Mouse (Mus musculus) kidney, embryonic 16.5 days (tissue): ENCODE results near the gene Lars2. TPM values are rescaled to one million over a fixed set of nuclear protein-coding genes. Genes with fewer than 3 reads are reported as not detected.

Experiments used
- ATAC-seq: fragments of 200-750 bp; cut with Nextera tagmentation; 2 replicates; pipeline ENCODE4 v1.8.0; 2017; ENCODE audit warnings: moderate TSS enrichment; ENCODE audit not compliant: low FRiP score, low TSS enrichment
- H3K27ac ChIP-seq: fragments of 300-500 bp; sonication (generic); 2 replicates; pipeline ENCODE4 v1.5.1; 2014; ENCODE audit warnings: low read length
- H3K27me3 ChIP-seq: fragments of 300-500 bp; sonication (generic); 2 replicates; pipeline ENCODE4 v1.6.1; 2014; ENCODE audit warnings: low read length, control low read depth, mixed read lengths; ENCODE audit not compliant: insufficient read depth
- H3K36me3 ChIP-seq: fragments of 300-500 bp; sonication (generic); 2 replicates; pipeline ENCODE4 v1.6.1; 2014; ENCODE audit warnings: low read length, control low read depth, mixed read lengths; ENCODE audit not compliant: insufficient read depth
- H3K4me1 ChIP-seq: fragments of 300-500 bp; sonication (generic); 2 replicates; pipeline ENCODE4 v1.6.1; 2014; ENCODE audit warnings: low read length, control low read depth, mixed read lengths; ENCODE audit not compliant: insufficient read depth
- H3K4me2 ChIP-seq: fragments of 300-500 bp; sonication (generic); replicated peaks from 2 replicates; pipeline ENCODE4 v1.6.1; 2014; ENCODE audit warnings: low read depth, low read length
- H3K4me3 ChIP-seq: fragments of 300-500 bp; sonication (generic); 2 replicates; pipeline ENCODE4 v1.5.1; 2014; ENCODE audit warnings: mild to moderate bottlenecking, low read length
- H3K9ac ChIP-seq: fragments of 300-500 bp; sonication (generic); replicated peaks from 2 replicates; pipeline ENCODE4 v1.6.1; 2014; ENCODE audit warnings: low read length
- H3K9me3 ChIP-seq: fragments of 300-500 bp; sonication (generic); 2 replicates; pipeline ENCODE4 v1.6.1; 2016; ENCODE audit warnings: low read length, control low read depth
- WGBS: fragments of 180-500 bp; shearing (Covaris S2); extraction: QIAGEN DNeasy Blood & Tissue Kit; methylation state at CpG from one replicate; pipeline ENCODE4 v1.1.7; 2014; 5-methylcytosine and 5-hydroxymethylcytosine counted together
- polyA plus RNA-seq: library from polyadenylated mRNA; unstranded; fragments of >200 nt; fragmentation: Nextera tagmentation; extraction: Ambion mirVana; gene quantifications from 2 replicates; pipeline ENCODE4 v1.2.1, GENCODE M21; 2015

Gene Lars2
- polyA plus RNA-seq, 1 experiment from 2014 or later: 702 TPM

DNA sequence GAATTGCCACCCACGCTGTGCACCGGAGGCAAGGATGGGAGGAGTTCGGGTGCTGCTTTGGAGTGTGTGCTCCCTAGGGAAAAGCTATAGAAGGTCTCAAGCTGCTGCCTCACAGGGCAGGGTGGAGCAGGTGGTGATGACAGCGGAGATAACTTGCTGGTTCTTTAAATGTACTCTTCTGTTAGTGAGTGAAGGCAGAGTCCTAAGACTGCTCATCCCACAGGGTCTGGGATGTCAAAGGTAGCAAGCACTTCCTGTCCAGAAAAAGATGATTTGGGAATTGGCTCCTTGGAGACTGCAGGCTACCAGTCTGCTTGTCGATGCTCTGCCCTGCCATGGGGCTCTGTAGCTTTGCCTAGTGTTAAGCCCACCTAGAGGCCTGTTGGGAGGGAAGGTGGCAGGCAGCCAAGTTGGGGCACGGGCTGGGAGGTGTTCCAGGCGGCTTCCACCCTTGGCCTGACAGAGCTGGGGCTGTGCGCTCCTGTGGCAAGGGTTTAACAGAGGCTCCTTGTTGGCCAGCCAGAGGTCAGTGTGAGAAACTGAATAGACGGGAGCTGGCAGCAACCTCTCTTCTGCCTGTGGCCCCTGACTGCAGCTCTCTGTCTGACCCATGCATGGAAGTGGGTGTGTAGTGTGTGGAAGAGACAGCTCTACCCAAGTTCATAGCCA, 125.3 kb downstream of the Lars2 start:
- Histone ChIP-seq H3K4me3 (no peak overlapping the region), H3K4me1 (peaks cover 49% of the 10 kb centered on the region), H3K36me3 (no peaks in the 10 kb centered on the region), H3K9me3 (no peaks in the 10 kb centered on the region), H3K27ac (peak overlapping the region; percentile 20; the same call in 1 of the 2 replicates), H3K9ac (0 out of 2 replicates have a peak overlapping the region, but pooled peaks have one; percentile 6), H3K4me2 (no peak overlapping the region), H3K27me3 (no peaks in the 10 kb centered on the region)
- WGBS: 63% methylated on average over 9 of the region's 9 CpGs
- ATAC-seq: peak; percentile 68

DNA sequence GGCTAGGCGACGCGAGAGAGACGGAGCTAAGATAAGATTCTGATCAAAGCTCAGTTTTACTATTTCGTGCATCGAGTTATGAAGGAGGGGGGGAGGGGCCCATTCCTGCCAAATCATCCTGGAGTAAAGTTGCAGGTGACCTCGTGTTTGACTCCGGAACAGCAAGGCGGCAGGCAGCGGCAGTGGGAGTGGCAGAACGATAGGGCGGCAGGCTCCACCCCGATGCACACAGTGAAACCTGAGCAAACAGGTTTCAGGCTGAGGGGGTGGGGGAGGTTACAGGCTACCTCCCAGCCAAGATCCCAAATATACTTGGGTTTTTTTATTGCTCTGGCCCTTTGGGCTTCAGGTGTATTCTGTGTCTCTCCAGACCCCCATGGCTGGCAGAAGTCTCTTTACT, 129.9 kb downstream of the Lars2 start:
- Histone ChIP-seq H3K4me1 (peaks cover 17% of the 10 kb centered on the region), H3K9me3 (no peaks in the 10 kb centered on the region), H3K27ac (no peak overlapping the region), H3K27me3 (no peaks in the 10 kb centered on the region), H3K4me2 (peak overlapping the region; percentile 42), H3K36me3 (0 out of 2 replicates have a peak, but pooled peaks cover 3% of the 10 kb centered on the region), H3K9ac (no peak overlapping the region), H3K4me3 (peak overlapping the region; percentile 17; the same call in 1 of the 2 replicates)
- WGBS: 8% methylated on average over 13 of the region's 13 CpGs
- ATAC-seq: peak; percentile 60; the same call in 1 of the 2 replicates

DNA sequence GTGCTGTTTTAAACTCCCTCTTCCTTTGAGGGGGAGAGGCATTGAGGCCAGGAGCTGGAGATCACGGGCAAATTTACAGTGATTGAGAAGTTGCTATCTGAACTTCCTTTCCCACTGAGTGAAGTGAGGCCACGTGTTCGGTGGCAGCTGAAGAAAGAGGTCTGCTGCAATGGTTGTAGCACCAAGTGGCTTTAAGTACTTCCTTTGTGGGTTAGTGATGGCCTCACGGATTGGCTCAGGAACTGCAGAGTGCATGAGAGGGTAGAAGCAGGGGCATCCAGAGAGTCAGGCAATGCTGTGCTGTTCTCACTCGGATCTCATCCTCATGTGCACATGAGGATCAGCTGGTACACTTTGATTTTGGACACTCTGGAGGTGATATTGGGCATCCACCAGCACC, 131.2 kb downstream of the Lars2 start:
- H3K4me3 ChIP-seq: no peak overlapping the region
- no peak for ATAC-seq
- no peak overlapping the region for H3K27ac ChIP-seq
- H3K36me3 ChIP-seq: peaks cover 9% of the 10 kb centered on the region
- peaks cover 6% of the 10 kb centered on the region for H3K4me1 ChIP-seq
- no peaks in the 10 kb centered on the region for H3K9me3 ChIP-seq
- 66% methylated on average over 5 of the region's 5 CpGs for WGBS
- no peak overlapping the region for H3K4me2 ChIP-seq
- no peak overlapping the region for H3K9ac ChIP-seq
- no peaks in the 10 kb centered on the region for H3K27me3 ChIP-seq

DNA sequence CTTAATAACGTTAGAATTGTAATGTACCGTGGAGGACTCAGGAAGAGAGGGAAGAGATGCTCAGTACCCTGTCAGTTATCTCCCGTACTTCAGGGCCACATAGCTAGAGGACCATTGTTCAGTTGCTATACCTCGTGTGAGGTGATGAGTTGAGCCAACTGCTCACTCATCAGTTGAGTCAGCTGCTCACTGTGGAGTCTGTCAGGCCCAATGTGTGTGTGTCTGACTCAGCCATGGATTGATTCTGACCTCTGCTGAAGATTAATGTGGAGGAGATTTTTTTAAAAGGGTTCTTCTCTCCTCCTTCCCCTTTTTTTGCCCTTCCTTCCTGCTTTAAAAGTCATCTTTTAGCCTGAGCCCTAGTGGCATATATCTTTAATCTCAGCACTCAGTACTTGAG, 133.8 kb downstream of the Lars2 start:
- no peak overlapping the region for H3K9ac ChIP-seq
- WGBS: 82% methylated on average over 4 of the region's 4 CpGs
- no peaks in the 10 kb centered on the region for H3K9me3 ChIP-seq
- no peaks in the 10 kb centered on the region for H3K27me3 ChIP-seq
- H3K4me1 ChIP-seq: peaks cover 6% of the 10 kb centered on the region
- no peak overlapping the region for H3K4me3 ChIP-seq
- no peak overlapping the region for H3K27ac ChIP-seq
- H3K36me3 ChIP-seq: peaks cover 11% of the 10 kb centered on the region
- H3K4me2 ChIP-seq: no peak overlapping the region
- ATAC-seq: no peak

DNA sequence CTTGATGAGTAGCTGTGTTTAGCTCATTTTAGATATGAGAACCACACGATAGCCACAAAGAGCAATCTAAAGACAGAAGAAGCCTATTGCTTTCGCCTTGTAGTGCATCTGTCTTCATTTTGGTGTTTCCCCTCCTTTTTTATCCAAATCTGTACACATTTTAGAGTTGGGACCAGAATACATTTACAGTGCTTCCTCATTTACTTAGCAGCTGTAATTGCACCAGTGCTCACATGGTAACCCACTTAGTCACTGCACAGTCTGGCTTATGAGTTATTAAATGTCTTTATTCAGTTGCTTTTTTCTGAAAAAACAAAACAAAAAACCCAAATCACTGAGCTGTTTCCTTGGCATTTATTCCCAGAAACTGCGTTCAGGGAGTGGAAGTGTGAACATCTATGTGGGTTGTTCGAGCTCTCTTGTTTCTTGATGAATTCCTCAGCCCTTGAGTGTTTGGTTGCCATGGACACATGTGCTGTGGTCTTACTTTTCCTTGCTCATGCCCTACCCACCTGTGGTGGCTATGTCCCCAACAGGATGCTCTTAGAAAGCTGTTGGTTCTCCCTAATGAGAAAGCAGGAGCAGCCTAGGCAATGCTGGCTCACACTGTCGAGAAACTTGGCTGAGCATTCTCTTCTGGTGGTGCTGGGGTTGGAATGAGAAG, 136.6 kb downstream of the Lars2 start:
- H3K9me3 ChIP-seq: no peaks in the 10 kb centered on the region
- peaks cover 11% of the 10 kb centered on the region for H3K36me3 ChIP-seq
- H3K4me2 ChIP-seq: no peak overlapping the region
- no peaks in the 10 kb centered on the region for H3K27me3 ChIP-seq
- 83% methylated on average over 5 of the region's 5 CpGs for WGBS
- no peak overlapping the region for H3K9ac ChIP-seq
- peaks cover 13% of the 10 kb centered on the region for H3K4me1 ChIP-seq
- H3K4me3 ChIP-seq: no peak overlapping the region
- ATAC-seq: no peak
- H3K27ac ChIP-seq: no peak overlapping the region

DNA sequence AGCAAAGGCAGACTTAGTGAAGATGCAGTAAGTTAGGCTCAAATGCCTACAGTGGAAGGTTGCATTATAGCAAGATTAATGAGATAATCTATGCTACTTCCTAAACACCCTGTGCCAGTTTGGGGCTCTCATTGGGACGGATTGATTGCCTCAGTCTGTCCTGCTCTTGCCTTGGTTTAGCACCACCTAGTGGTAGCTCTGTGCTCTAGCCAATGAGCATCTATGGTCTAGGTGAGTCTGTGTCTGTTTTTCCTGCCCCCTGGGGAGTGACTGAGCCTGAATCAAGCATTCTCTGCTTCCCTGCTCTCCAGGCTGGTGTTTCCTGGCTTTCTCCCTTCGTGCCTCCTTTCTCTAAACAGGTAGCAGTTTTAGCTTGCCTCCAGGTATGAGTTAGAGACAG, 137.6 kb downstream of the Lars2 start:
- ATAC-seq: peak; percentile 70
- H3K36me3 ChIP-seq: peaks cover 11% of the 10 kb centered on the region
- H3K27ac ChIP-seq: no peak overlapping the region
- H3K4me1 ChIP-seq: peaks cover 13% of the 10 kb centered on the region
- no peak overlapping the region for H3K4me3 ChIP-seq
- no peaks in the 10 kb centered on the region for H3K27me3 ChIP-seq
- 17% methylated on average over 2 of the region's 2 CpGs for WGBS
- H3K4me2 ChIP-seq: no peak overlapping the region
- no peaks in the 10 kb centered on the region for H3K9me3 ChIP-seq
- H3K9ac ChIP-seq: no peak overlapping the region

DNA sequence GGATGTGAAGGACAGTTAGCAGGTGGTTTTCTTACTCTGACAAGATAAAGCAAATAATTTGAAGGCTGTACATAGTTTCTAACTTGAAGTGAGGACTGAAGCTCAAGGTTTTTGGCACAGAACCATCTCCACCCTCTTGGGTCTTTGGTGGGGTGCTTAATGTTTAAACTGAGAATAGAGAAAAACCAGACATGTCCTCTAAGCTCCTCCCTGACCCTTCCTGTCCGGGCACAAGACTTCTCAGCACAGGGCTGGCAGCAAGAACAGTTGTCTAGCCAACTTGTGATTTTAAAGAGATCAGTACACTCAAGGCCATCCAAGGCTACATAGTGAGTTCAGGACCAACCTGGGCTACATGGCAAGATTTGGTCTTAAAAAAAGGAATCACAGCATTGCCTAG, 138.9 kb downstream of the Lars2 start:
- Histone ChIP-seq H3K4me3 (no peak overlapping the region), H3K9ac (no peak overlapping the region), H3K36me3 (peaks cover 13% of the 10 kb centered on the region), H3K4me2 (no peak overlapping the region), H3K4me1 (peaks cover 24% of the 10 kb centered on the region), H3K27me3 (no peaks in the 10 kb centered on the region), H3K9me3 (no peaks in the 10 kb centered on the region), H3K27ac (no peak overlapping the region)
- WGBS: 62% methylated on average over 1 of the region's 1 CpGs
- ATAC-seq: no peak

DNA sequence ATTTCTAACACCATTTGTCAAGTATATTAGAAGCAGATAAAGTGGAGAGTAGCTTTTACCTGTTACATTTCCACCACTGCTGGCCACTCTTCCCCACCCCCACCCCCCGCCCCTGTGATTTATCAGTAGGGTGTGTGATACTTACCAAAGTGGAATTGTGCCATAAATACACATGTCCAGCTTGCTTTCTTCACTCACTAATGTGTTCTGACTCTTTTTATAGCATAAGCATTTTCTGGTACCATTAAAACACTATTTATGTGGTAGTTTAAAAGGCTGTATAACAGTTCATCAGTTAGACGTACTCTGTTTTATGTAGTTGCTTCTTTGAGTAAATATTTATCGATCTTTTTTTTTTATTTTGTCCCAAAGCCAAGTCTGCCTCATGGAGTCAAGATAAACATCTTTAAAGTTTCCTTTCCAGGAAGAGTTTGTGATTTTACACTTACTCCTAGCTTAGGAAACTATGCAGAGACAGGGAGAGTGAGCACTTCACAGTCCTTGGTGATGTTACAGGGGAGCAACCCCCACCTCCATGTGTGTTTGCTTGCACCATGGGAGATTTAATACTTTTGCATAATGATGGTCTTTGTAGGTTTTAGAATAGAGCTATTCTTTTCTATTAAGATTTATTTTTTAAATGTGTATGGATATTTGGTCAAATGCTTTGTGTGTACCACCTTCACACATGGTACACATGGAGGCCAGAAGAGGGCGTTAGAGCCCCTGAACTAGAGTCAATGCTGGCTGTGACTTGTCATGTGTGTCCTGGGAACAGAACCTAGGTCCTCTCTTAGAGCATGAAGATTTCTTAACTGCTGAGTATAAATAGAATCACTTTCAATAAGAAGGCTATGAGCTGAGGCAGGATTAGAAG, 139.8 kb downstream of the Lars2 start:
- Histone ChIP-seq H3K27ac (0 out of 2 replicates have a peak overlapping the region, but pooled peaks have one; percentile 38), H3K9me3 (no peaks in the 10 kb centered on the region), H3K4me2 (no peak overlapping the region), H3K27me3 (no peaks in the 10 kb centered on the region), H3K4me3 (no peak overlapping the region), H3K36me3 (peaks cover 20% of the 10 kb centered on the region), H3K9ac (no peak overlapping the region), H3K4me1 (peaks cover 25% of the 10 kb centered on the region)
- WGBS: 53% methylated on average over 4 of the region's 4 CpGs
- ATAC-seq: peak; percentile 66

DNA sequence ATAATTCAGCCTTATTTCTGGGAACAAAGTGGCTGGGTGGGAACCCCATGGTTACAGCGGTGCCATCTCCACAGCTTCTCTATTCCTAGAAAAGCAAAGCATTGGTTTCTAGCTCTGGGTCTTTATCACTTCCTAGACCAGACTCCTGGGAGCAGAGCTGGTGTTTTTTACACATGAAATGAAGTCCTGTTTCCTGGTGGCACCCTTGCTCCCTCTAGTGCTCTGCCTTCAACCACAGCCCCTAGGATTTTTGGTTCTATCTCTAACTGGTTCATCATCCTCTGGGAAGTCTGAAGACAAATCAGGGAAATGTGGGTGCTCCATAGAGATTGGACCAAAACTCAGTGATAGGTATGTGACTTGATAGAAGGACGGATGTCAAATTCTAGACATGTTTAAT, 140.7 kb downstream of the Lars2 start:
- Histone ChIP-seq H3K27ac (no peak overlapping the region), H3K4me2 (no peak overlapping the region), H3K9me3 (no peaks in the 10 kb centered on the region), H3K4me3 (no peak overlapping the region), H3K9ac (no peak overlapping the region), H3K36me3 (peaks cover 23% of the 10 kb centered on the region), H3K27me3 (no peaks in the 10 kb centered on the region), H3K4me1 (peaks cover 25% of the 10 kb centered on the region)
- WGBS: 79% methylated on average over 2 of the region's 2 CpGs
- no peak for ATAC-seq
